Mouse (Mus musculus): Measurements from ENCODE around the gene Tmem196. TPM values are rescaled to one million over a fixed set of nuclear protein-coding genes. Genes with fewer than 3 reads are reported as not detected.
A peak's percentile ranks its signal among the peaks of the same experiment; 100 is the strongest.

Tmem196 gene
- 1.7 and 1.9 TPM in 2 replicates for polyA plus RNA-seq (2014; fragmentation: Nextera tagmentation; extraction: Ambion mirVana)

DNA sequence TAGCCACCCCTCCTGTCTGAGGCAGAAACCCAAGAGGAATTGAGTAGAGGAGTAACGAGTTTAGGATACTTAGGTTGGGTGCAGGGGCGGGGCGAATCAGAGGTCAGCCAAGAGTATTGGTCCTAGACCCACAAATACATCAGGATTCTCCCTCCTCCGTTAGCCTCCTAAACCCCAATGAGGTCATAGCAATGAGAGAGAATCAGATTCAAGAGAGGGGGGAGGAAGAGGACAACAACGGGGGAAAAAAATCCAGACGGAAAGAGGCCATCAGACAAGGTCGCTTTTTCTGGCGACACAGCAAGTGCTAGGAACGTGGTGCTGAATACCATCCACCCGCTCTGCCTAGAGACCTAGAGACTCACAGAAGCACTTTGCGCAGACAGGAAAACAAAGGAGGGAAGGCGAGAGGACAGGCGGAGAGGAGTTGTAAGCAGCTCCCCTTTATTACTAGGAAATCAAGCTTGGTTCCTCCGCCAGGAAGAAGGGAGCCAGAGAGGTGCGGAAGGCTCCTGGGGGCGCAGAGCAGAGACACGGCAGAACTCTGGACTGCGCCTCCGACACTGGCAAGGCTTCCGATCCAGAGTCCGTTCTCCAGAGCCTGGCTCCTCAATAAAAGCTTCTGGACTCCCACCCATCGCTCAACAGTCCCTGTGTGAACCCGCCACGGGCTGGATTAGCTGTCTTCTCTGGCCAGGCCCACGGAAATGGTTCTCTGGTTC lies at the start of gene Tmem196:
Gene Tmem196 (plus strand): TSS at position 234 of the 722 bp plus-strand sequence.
- Histone ChIP-seq H3K36me3 (ENCODE audit: control insufficient read depth, insufficient read depth, low read length) (no peaks in the 10 kb centered on the region), H3K27ac (ENCODE audit: low read depth, low read length) (no peak within 1 kb of the TSS), H3K9me3 (ENCODE audit: control insufficient read depth, low read length) (no peaks in the 10 kb centered on the region), H3K4me2 (replicated peaks; ENCODE audit: low read depth, low read length) (peak within 1 kb of the TSS; percentile 62), H3K9ac (ENCODE audit: low read depth, low read length) (peak within 1 kb of the TSS; percentile 57), H3K4me3 (ENCODE audit: low read depth, low read length) (peak within 1 kb of the TSS; percentile 43), H3K27me3 (ENCODE audit: control insufficient read depth, insufficient read depth, low read length) (no peaks in the 10 kb centered on the region), H3K4me1 (replicated peaks; ENCODE audit: control insufficient read depth, insufficient read depth, low read length) (no peaks in the 10 kb centered on the region)
- ATAC-seq (ENCODE audit: low FRiP score) (peak; percentile 89), DNase-seq (ENCODE audit: low spot score) (peak; percentile 65)
- 3% methylated on average over 25 of the region's 25 CpGs for WGBS

DNA sequence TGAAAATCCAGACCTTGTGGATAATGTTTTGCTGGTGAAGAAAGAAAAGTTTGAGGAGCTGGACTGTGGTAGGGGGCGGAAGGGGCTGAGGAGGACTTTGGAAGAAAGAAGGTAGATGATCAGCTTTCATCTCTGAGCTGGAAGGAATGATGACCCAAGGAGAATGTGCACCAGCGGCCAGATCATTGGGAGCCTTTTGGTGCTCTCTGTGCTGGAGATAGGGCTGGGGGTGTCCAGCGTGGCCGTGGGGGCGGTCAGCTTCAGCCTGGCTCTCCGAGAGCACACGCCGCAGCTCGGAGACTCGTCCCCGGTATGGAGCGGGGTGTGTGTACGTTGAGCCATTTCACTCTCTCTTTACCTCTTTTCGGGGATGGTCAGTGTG lies 680 bp downstream of the Tmem196 start:
- Histone ChIP-seq H3K27me3 (ENCODE audit: control insufficient read depth, insufficient read depth, low read length) (no peaks in the 10 kb centered on the region), H3K4me3 (ENCODE audit: low read depth, low read length) (peak overlapping the region; percentile 43), H3K4me2 (replicated peaks; ENCODE audit: low read depth, low read length) (peak overlapping the region; percentile 62), H3K36me3 (ENCODE audit: control insufficient read depth, insufficient read depth, low read length) (no peaks in the 10 kb centered on the region), H3K4me1 (replicated peaks; ENCODE audit: control insufficient read depth, insufficient read depth, low read length) (no peaks in the 10 kb centered on the region), H3K9ac (ENCODE audit: low read depth, low read length) (peak overlapping the region; percentile 57), H3K9me3 (ENCODE audit: control insufficient read depth, low read length) (no peaks in the 10 kb centered on the region), H3K27ac (ENCODE audit: low read depth, low read length) (no peak overlapping the region)
- 2% methylated on average over 14 of the region's 14 CpGs for WGBS
- ATAC-seq (ENCODE audit: low FRiP score), result peak; percentile 79
- DNase-seq (ENCODE audit: low spot score), result peak; percentile 64

GRCm38 (mm10) chr12:119957041-119957440 lies 11.4 kb downstream of the Tmem196 start:
- no peak overlapping the region for H3K4me2 ChIP-seq (replicated peaks; ENCODE audit: low read depth, low read length)
- H3K27ac ChIP-seq (ENCODE audit: low read depth, low read length), result no peak overlapping the region
- no peaks in the 10 kb centered on the region for H3K9me3 ChIP-seq (ENCODE audit: control insufficient read depth, low read length)
- no peak overlapping the region for H3K4me3 ChIP-seq (ENCODE audit: low read depth, low read length)
- DNase-seq (ENCODE audit: low spot score) (no peak), ATAC-seq (ENCODE audit: low FRiP score) (no peak)
- H3K27me3 ChIP-seq (ENCODE audit: control insufficient read depth, insufficient read depth, low read length), result no peaks in the 10 kb centered on the region
- 78% methylated on average over 3 of the region's 3 CpGs for WGBS
- H3K36me3 ChIP-seq (ENCODE audit: control insufficient read depth, insufficient read depth, low read length), result no peaks in the 10 kb centered on the region
- H3K9ac ChIP-seq (ENCODE audit: low read depth, low read length), result no peak overlapping the region
- H3K4me1 ChIP-seq (replicated peaks; ENCODE audit: control insufficient read depth, insufficient read depth, low read length), result no peaks in the 10 kb centered on the region

DNA sequence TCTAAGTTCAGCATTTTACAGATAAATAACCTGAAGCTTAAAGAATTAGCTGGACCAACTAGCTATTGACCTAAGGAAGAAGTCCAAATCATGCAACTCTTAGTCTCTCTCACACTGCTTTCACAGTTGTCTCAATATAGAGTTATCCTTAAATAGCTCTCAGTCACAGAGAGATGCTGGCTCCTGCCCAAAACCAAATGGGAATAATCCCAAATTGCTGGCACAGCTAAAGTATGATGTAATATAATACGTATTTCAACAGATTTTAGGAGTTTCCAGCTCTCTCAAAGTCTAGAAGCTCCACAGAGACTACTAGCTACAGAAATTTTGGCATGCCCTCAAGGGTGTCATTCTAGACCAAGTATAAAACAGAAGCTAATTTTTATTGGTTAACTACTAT lies 15.1 kb downstream of the Tmem196 start:
- Histone ChIP-seq H3K36me3 (ENCODE audit: control insufficient read depth, insufficient read depth, low read length) (no peaks in the 10 kb centered on the region), H3K9ac (ENCODE audit: low read depth, low read length) (no peak overlapping the region), H3K4me3 (ENCODE audit: low read depth, low read length) (no peak overlapping the region), H3K27ac (ENCODE audit: low read depth, low read length) (no peak overlapping the region), H3K27me3 (ENCODE audit: control insufficient read depth, insufficient read depth, low read length) (no peaks in the 10 kb centered on the region), H3K4me1 (replicated peaks; ENCODE audit: control insufficient read depth, insufficient read depth, low read length) (no peaks in the 10 kb centered on the region), H3K4me2 (replicated peaks; ENCODE audit: low read depth, low read length) (no peak overlapping the region), H3K9me3 (ENCODE audit: control insufficient read depth, low read length) (no peaks in the 10 kb centered on the region)
- WGBS, result 83% methylated on average over 1 of the region's 1 CpGs
- ATAC-seq (ENCODE audit: low FRiP score) (no peak), DNase-seq (ENCODE audit: low spot score) (no peak)

- H3K4me1 ChIP-seq (replicated peaks; ENCODE audit: control insufficient read depth, insufficient read depth, low read length), result no peaks in the 10 kb centered on the region
- no peaks in the 10 kb centered on the region for H3K27me3 ChIP-seq (ENCODE audit: control insufficient read depth, insufficient read depth, low read length)
- no peak overlapping the region for H3K9ac ChIP-seq (ENCODE audit: low read depth, low read length)
- ATAC-seq (ENCODE audit: low FRiP score) (no peak), DNase-seq (ENCODE audit: low spot score) (no peak)
- H3K9me3 ChIP-seq (ENCODE audit: control insufficient read depth, low read length), result no peaks in the 10 kb centered on the region
- H3K4me3 ChIP-seq (ENCODE audit: low read depth, low read length), result no peak overlapping the region
- H3K36me3 ChIP-seq (ENCODE audit: control insufficient read depth, insufficient read depth, low read length), result no peaks in the 10 kb centered on the region
- H3K4me2 ChIP-seq (replicated peaks; ENCODE audit: low read depth, low read length), result no peak overlapping the region
- no peak overlapping the region for H3K27ac ChIP-seq (ENCODE audit: low read depth, low read length)
Observed at GRCm38 (mm10) chr12:119965373-119965772, 19.8 kb downstream of the Tmem196 start.

- Histone ChIP-seq H3K4me3 (ENCODE audit: low read depth, low read length) (no peak overlapping the region), H3K36me3 (ENCODE audit: control insufficient read depth, insufficient read depth, low read length) (no peaks in the 10 kb centered on the region), H3K27me3 (ENCODE audit: control insufficient read depth, insufficient read depth, low read length) (no peaks in the 10 kb centered on the region), H3K27ac (ENCODE audit: low read depth, low read length) (no peak overlapping the region), H3K9me3 (ENCODE audit: control insufficient read depth, low read length) (no peaks in the 10 kb centered on the region), H3K4me2 (replicated peaks; ENCODE audit: low read depth, low read length) (no peak overlapping the region), H3K9ac (ENCODE audit: low read depth, low read length) (no peak overlapping the region), H3K4me1 (replicated peaks; ENCODE audit: control insufficient read depth, insufficient read depth, low read length) (no peaks in the 10 kb centered on the region)
- ATAC-seq (ENCODE audit: low FRiP score) (no peak), DNase-seq (ENCODE audit: low spot score) (no peak)
Observed at GRCm38 (mm10) chr12:119970068-119970467, 24.4 kb downstream of the Tmem196 start.

DNA sequence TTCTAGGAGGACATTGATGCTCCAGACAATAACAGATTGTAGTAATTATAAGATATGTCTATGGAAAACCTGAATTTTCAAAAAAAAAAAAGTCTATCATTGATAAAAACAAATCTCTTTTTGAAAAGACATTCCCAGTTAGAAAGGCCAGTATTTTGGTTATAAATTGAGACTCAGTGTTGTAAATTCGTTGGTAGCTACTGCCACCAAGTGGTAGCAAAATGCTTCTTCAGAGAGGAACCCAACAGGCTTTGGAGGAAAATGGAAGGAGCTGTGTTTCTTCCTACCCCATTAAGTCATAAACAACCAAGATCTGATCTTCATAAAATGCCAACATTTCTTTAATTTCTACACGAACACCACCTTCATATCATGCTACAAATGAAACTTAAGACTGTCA lies 36.1 kb downstream of the Tmem196 start:
- Histone ChIP-seq H3K9ac (ENCODE audit: low read depth, low read length) (no peak overlapping the region), H3K4me1 (replicated peaks; ENCODE audit: control insufficient read depth, insufficient read depth, low read length) (no peaks in the 10 kb centered on the region), H3K4me2 (replicated peaks; ENCODE audit: low read depth, low read length) (no peak overlapping the region), H3K36me3 (ENCODE audit: control insufficient read depth, insufficient read depth, low read length) (no peaks in the 10 kb centered on the region), H3K9me3 (ENCODE audit: control insufficient read depth, low read length) (no peaks in the 10 kb centered on the region), H3K27me3 (ENCODE audit: control insufficient read depth, insufficient read depth, low read length) (no peaks in the 10 kb centered on the region), H3K4me3 (ENCODE audit: low read depth, low read length) (no peak overlapping the region), H3K27ac (ENCODE audit: low read depth, low read length) (no peak overlapping the region)
- peak; percentile 70 for DNase-seq (ENCODE audit: low spot score)
- ATAC-seq (ENCODE audit: low FRiP score), result peak; percentile 76; the same call in 1 of the 2 replicates
- 0% methylated on average over 2 of the region's 2 CpGs for WGBS

- Histone ChIP-seq H3K27me3 (ENCODE audit: control insufficient read depth, insufficient read depth, low read length) (no peaks in the 10 kb centered on the region), H3K9ac (ENCODE audit: low read depth, low read length) (no peak overlapping the region), H3K4me3 (ENCODE audit: low read depth, low read length) (no peak overlapping the region), H3K9me3 (ENCODE audit: control insufficient read depth, low read length) (no peaks in the 10 kb centered on the region), H3K4me2 (replicated peaks; ENCODE audit: low read depth, low read length) (no peak overlapping the region), H3K27ac (ENCODE audit: low read depth, low read length) (no peak overlapping the region), H3K4me1 (replicated peaks; ENCODE audit: control insufficient read depth, insufficient read depth, low read length) (no peaks in the 10 kb centered on the region), H3K36me3 (ENCODE audit: control insufficient read depth, insufficient read depth, low read length) (no peaks in the 10 kb centered on the region)
- ATAC-seq (ENCODE audit: low FRiP score), result no peak
- DNase-seq (ENCODE audit: low spot score), result no peak
- 91% methylated on average over 1 of the region's 1 CpGs for WGBS
Observed at GRCm38 (mm10) chr12:119998267-119998666, 52.6 kb downstream of the Tmem196 start.

GRCm38 (mm10) chr12:120004280-120004679 lies 58.7 kb downstream of the Tmem196 start:
- Histone ChIP-seq H3K4me2 (replicated peaks; ENCODE audit: low read depth, low read length) (no peak overlapping the region), H3K36me3 (ENCODE audit: control insufficient read depth, insufficient read depth, low read length) (no peaks in the 10 kb centered on the region), H3K9me3 (ENCODE audit: control insufficient read depth, low read length) (no peaks in the 10 kb centered on the region), H3K4me3 (ENCODE audit: low read depth, low read length) (no peak overlapping the region), H3K4me1 (replicated peaks; ENCODE audit: control insufficient read depth, insufficient read depth, low read length) (no peaks in the 10 kb centered on the region), H3K27ac (ENCODE audit: low read depth, low read length) (no peak overlapping the region), H3K27me3 (ENCODE audit: control insufficient read depth, insufficient read depth, low read length) (no peaks in the 10 kb centered on the region), H3K9ac (ENCODE audit: low read depth, low read length) (no peak overlapping the region)
- ATAC-seq (ENCODE audit: low FRiP score) (no peak), DNase-seq (ENCODE audit: low spot score) (no peak)

Data from hindbrain, embryonic 11.5 days (tissue).